Mouse (Mus musculus): ENCODE data around the gene Ptbp3. TPM values are rescaled to one million over a fixed set of nuclear protein-coding genes. Genes with fewer than 3 reads are reported as not detected.

Gene Ptbp3
- polyA plus RNA-seq, 1 experiment from 2014 or later = 14.1 TPM

- Histone ChIP-seq H3K4me1 (ENCODE audit: control insufficient read depth, insufficient read depth, low read length) (peaks cover 7% of the 10 kb centered on the region; the same call in 1 of the 2 replicates), H3K36me3 (ENCODE audit: control insufficient read depth, insufficient read depth, low read length) (no peaks in the 10 kb centered on the region), H3K27ac (ENCODE audit: low read length) (no peak overlapping the region), H3K4me3 (ENCODE audit: low read depth, low read length) (no peak overlapping the region), H3K27me3 (ENCODE audit: control insufficient read depth, insufficient read depth, low read depth, low read length) (peaks cover 19% of the 10 kb centered on the region), H3K9ac (ENCODE audit: low read depth, low read length) (no peak overlapping the region), H3K4me2 (ENCODE audit: low read length) (peak overlapping the region; percentile 99), H3K9me3 (replicated peaks; ENCODE audit: control insufficient read depth, low read length, poor library complexity, severe bottlenecking) (no peaks in the 10 kb centered on the region)
- ATAC-seq = no peak
- WGBS = 30% methylated on average over 5 of the region's 5 CpGs
Observed at GRCm38 (mm10) chr4:59439041-59439440, 110.1 kb downstream of the Ptbp3 start.

- peaks cover 19% of the 10 kb centered on the region for H3K27me3 ChIP-seq (ENCODE audit: control insufficient read depth, insufficient read depth, low read depth, low read length)
- peak within 1 kb of the TSS; percentile 83 for H3K9ac ChIP-seq (ENCODE audit: low read depth, low read length)
- no peaks in the 10 kb centered on the region for H3K36me3 ChIP-seq (ENCODE audit: control insufficient read depth, insufficient read depth, low read length)
- peak; percentile 94 for ATAC-seq
- peaks cover 7% of the 10 kb centered on the region; the same call in 1 of the 2 replicates for H3K4me1 ChIP-seq (ENCODE audit: control insufficient read depth, insufficient read depth, low read length)
- peak within 1 kb of the TSS; percentile 99 for H3K4me2 ChIP-seq (ENCODE audit: low read length)
- H3K9me3 ChIP-seq (replicated peaks; ENCODE audit: control insufficient read depth, low read length, poor library complexity, severe bottlenecking) = no peaks in the 10 kb centered on the region
- H3K27ac ChIP-seq (ENCODE audit: low read length) = no peak within 1 kb of the TSS
- under 1% methylated on average over 73 of the region's 75 CpGs for WGBS
- peak within 1 kb of the TSS; percentile 75 for H3K4me3 ChIP-seq (ENCODE audit: low read depth, low read length)
Observed at GRCm38 (mm10) chr4:59437990-59438854, 110.9 kb downstream of the Ptbp3 start, which contains the start of gene Susd1. Susd1 (minus strand) TSS chr4:59438633.

- Histone ChIP-seq H3K9me3 (replicated peaks; ENCODE audit: control insufficient read depth, low read length, poor library complexity, severe bottlenecking) (no peaks in the 10 kb centered on the region), H3K9ac (ENCODE audit: low read depth, low read length) (no peak overlapping the region), H3K36me3 (ENCODE audit: control insufficient read depth, insufficient read depth, low read length) (no peaks in the 10 kb centered on the region), H3K27me3 (ENCODE audit: control insufficient read depth, insufficient read depth, low read depth, low read length) (peaks cover 19% of the 10 kb centered on the region), H3K4me3 (ENCODE audit: low read depth, low read length) (no peak overlapping the region), H3K4me2 (ENCODE audit: low read length) (no peak overlapping the region), H3K4me1 (ENCODE audit: control insufficient read depth, insufficient read depth, low read length) (peaks cover 7% of the 10 kb centered on the region; the same call in 1 of the 2 replicates), H3K27ac (ENCODE audit: low read length) (no peak overlapping the region)
- 93% methylated on average over 4 of the region's 4 CpGs for WGBS
- ATAC-seq = no peak
Observed at GRCm38 (mm10) chr4:59435951-59436350, 113.2 kb downstream of the Ptbp3 start.

- no peak for ATAC-seq
- Histone ChIP-seq H3K9me3 (replicated peaks; ENCODE audit: control insufficient read depth, low read length, poor library complexity, severe bottlenecking) (no peaks in the 10 kb centered on the region), H3K9ac (ENCODE audit: low read depth, low read length) (no peak overlapping the region), H3K27me3 (ENCODE audit: control insufficient read depth, insufficient read depth, low read depth, low read length) (peaks cover 16% of the 10 kb centered on the region), H3K4me1 (ENCODE audit: control insufficient read depth, insufficient read depth, low read length) (peaks cover 7% of the 10 kb centered on the region; the same call in 1 of the 2 replicates), H3K27ac (ENCODE audit: low read length) (no peak overlapping the region), H3K36me3 (ENCODE audit: control insufficient read depth, insufficient read depth, low read length) (no peaks in the 10 kb centered on the region), H3K4me3 (ENCODE audit: low read depth, low read length) (no peak overlapping the region), H3K4me2 (ENCODE audit: low read length) (no peak overlapping the region)
- WGBS = 71% methylated on average over 3 of the region's 3 CpGs
Observed at GRCm38 (mm10) chr4:59434039-59434438, 115.1 kb downstream of the Ptbp3 start.

- Histone ChIP-seq H3K27me3 (ENCODE audit: control insufficient read depth, insufficient read depth, low read depth, low read length) (no peaks in the 10 kb centered on the region), H3K4me2 (ENCODE audit: low read length) (no peak overlapping the region), H3K9me3 (replicated peaks; ENCODE audit: control insufficient read depth, low read length, poor library complexity, severe bottlenecking) (no peaks in the 10 kb centered on the region), H3K27ac (ENCODE audit: low read length) (no peak overlapping the region), H3K9ac (ENCODE audit: low read depth, low read length) (no peak overlapping the region), H3K4me3 (ENCODE audit: low read depth, low read length) (no peak overlapping the region), H3K36me3 (ENCODE audit: control insufficient read depth, insufficient read depth, low read length) (no peaks in the 10 kb centered on the region), H3K4me1 (ENCODE audit: control insufficient read depth, insufficient read depth, low read length) (no peaks in the 10 kb centered on the region)
- no peak for ATAC-seq
- 92% methylated on average over 6 of the region's 6 CpGs for WGBS
Observed at GRCm38 (mm10) chr4:59429128-59429527, 120.0 kb downstream of the Ptbp3 start.

GRCm38 (mm10) chr4:59426429-59426828 is 122.7 kb downstream of the Ptbp3 start:
- 79% methylated on average over 5 of the region's 5 CpGs for WGBS
- Histone ChIP-seq H3K9me3 (replicated peaks; ENCODE audit: control insufficient read depth, low read length, poor library complexity, severe bottlenecking) (no peaks in the 10 kb centered on the region), H3K4me3 (ENCODE audit: low read depth, low read length) (no peak overlapping the region), H3K4me2 (ENCODE audit: low read length) (no peak overlapping the region), H3K27ac (ENCODE audit: low read length) (no peak overlapping the region), H3K9ac (ENCODE audit: low read depth, low read length) (no peak overlapping the region), H3K27me3 (ENCODE audit: control insufficient read depth, insufficient read depth, low read depth, low read length) (no peaks in the 10 kb centered on the region), H3K36me3 (ENCODE audit: control insufficient read depth, insufficient read depth, low read length) (no peaks in the 10 kb centered on the region), H3K4me1 (ENCODE audit: control insufficient read depth, insufficient read depth, low read length) (no peaks in the 10 kb centered on the region)
- no peak for ATAC-seq

GRCm38 (mm10) chr4:59422808-59423207 is 126.4 kb downstream of the Ptbp3 start:
- H3K9me3 ChIP-seq (replicated peaks; ENCODE audit: control insufficient read depth, low read length, poor library complexity, severe bottlenecking) = no peaks in the 10 kb centered on the region
- no peak for ATAC-seq
- H3K36me3 ChIP-seq (ENCODE audit: control insufficient read depth, insufficient read depth, low read length) = no peaks in the 10 kb centered on the region
- H3K4me2 ChIP-seq (ENCODE audit: low read length) = no peak overlapping the region
- H3K4me3 ChIP-seq (ENCODE audit: low read depth, low read length) = no peak overlapping the region
- no peaks in the 10 kb centered on the region for H3K27me3 ChIP-seq (ENCODE audit: control insufficient read depth, insufficient read depth, low read depth, low read length)
- H3K9ac ChIP-seq (ENCODE audit: low read depth, low read length) = no peak overlapping the region
- no peaks in the 10 kb centered on the region for H3K4me1 ChIP-seq (ENCODE audit: control insufficient read depth, insufficient read depth, low read length)
- H3K27ac ChIP-seq (ENCODE audit: low read length) = no peak overlapping the region

GRCm38 (mm10) chr4:59422025-59422783 is 127.0 kb downstream of the Ptbp3 start:
- WGBS = 47% methylated on average over 5 of the region's 5 CpGs
- Histone ChIP-seq H3K27ac (ENCODE audit: low read length) (no peak overlapping the region), H3K27me3 (ENCODE audit: control insufficient read depth, insufficient read depth, low read depth, low read length) (no peaks in the 10 kb centered on the region), H3K4me3 (ENCODE audit: low read depth, low read length) (no peak overlapping the region), H3K36me3 (ENCODE audit: control insufficient read depth, insufficient read depth, low read length) (no peaks in the 10 kb centered on the region), H3K4me2 (ENCODE audit: low read length) (no peak overlapping the region), H3K9ac (ENCODE audit: low read depth, low read length) (no peak overlapping the region), H3K4me1 (ENCODE audit: control insufficient read depth, insufficient read depth, low read length) (no peaks in the 10 kb centered on the region), H3K9me3 (replicated peaks; ENCODE audit: control insufficient read depth, low read length, poor library complexity, severe bottlenecking) (no peaks in the 10 kb centered on the region)
- ATAC-seq = peak; percentile 66; the same call in 1 of the 2 replicates

Measured in midbrain, embryonic 16.5 days (tissue).